Comparison of ENCODE assay signal across 8 mouse cellular contexts in the genomic region with DNA sequence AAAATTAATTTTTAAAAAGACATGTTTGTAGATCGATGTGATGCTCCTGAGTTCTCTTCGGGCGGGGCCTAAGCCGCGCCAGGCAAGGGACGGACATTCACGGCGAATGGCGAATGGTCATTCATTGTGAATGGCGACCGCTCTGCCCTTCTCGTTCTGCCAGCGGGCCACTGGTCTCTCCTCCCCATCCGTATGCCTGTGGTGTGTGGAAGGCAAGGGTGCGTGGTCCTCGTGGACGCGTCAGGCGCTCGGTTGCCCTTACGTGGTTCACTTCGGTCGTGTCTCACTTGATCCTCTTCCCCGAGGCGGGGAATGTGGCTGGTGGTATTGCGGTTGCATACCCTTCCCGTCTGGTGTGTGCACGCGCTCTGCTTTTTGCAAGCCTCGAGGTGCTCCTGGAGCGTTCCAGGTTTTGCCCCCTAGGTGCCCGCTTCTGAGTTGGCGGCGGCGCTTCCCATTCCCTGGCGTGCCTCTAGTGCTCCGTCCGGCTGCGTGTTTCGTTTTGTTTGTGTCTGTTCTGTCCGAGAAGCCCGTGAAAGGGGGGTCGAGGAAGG. TPM values are rescaled to one million over a fixed set of nuclear protein-coding genes. Genes with fewer than 3 reads are reported as not detected.
DNase-seq lines count a peak whose midpoint lies in the region; ATAC-seq lines count a peak whose summit lies in the region.

No protein-coding gene starts in this region.

- H3K9ac ChIP-seq in forebrain, embryonic 13.5 days = peak overlapping the region; percentile 48; the same call in 1 of the 2 replicates
- no peak overlapping the region for H3K9ac ChIP-seq in midbrain, embryonic 16.5 days (ENCODE audit: low read depth, low read length)

- H3K4me2 ChIP-seq in forebrain, embryonic 13.5 days = peak overlapping the region; percentile 57
- H3K4me2 ChIP-seq in midbrain, embryonic 16.5 days (ENCODE audit: low read length) = peak overlapping the region; percentile 53

- peaks cover 5% of the 10 kb centered on the region for H3K4me1 ChIP-seq in forebrain, embryonic 13.5 days
- peaks cover 7% of the 10 kb centered on the region for H3K4me1 ChIP-seq in midbrain, embryonic 16.5 days (ENCODE audit: control insufficient read depth, insufficient read depth, low read length)

- peak; percentile 35 for DNase-seq in embryo, embryonic 10 days (ENCODE audit: low spot score)
- DNase-seq in embryo, embryonic 9.5 days (ENCODE audit: extremely low spot score) = no peak
- DNase-seq in ES-CJ7 (ENCODE audit: low read depth, low spot score) (peak; percentile 33), MN1 (ENCODE audit: low spot score) (no peak)
- peak; percentile 25 to 43 for DNase-seq in kidney, postnatal 25 days
- no peak for DNase-seq in layer of hippocampus, adult 11-12 months (ENCODE audit: low spot score)

- no peak overlapping the region for H3K27ac ChIP-seq in forebrain, embryonic 13.5 days
- no peak overlapping the region for H3K27ac ChIP-seq in midbrain, embryonic 16.5 days (ENCODE audit: low read length)

- H3K36me3 ChIP-seq in forebrain, embryonic 13.5 days (ENCODE audit: poor library complexity, severe bottlenecking) = peaks cover 3% of the 10 kb centered on the region; the same call in 1 of the 2 replicates
- H3K36me3 ChIP-seq in midbrain, embryonic 16.5 days (ENCODE audit: control insufficient read depth, insufficient read depth, low read length) = no peaks in the 10 kb centered on the region

- H3K4me3 ChIP-seq in forebrain, embryonic 13.5 days = peak overlapping the region; percentile 32
- peak overlapping the region; percentile 31 for H3K4me3 ChIP-seq in midbrain, embryonic 16.5 days (ENCODE audit: low read depth, low read length)

- no peaks in the 10 kb centered on the region for H3K9me3 ChIP-seq in forebrain, embryonic 13.5 days (replicated peaks)
- H3K9me3 ChIP-seq in midbrain, embryonic 16.5 days (replicated peaks; ENCODE audit: control insufficient read depth, low read length, poor library complexity, severe bottlenecking) = no peaks in the 10 kb centered on the region

- 34% methylated on average over 43 of the region's 43 CpGs for WGBS in forebrain, embryonic 13.5 days
- 28% methylated on average over 43 of the region's 43 CpGs for WGBS in midbrain, embryonic 16.5 days

- H3K27me3 ChIP-seq in forebrain, embryonic 13.5 days = no peaks in the 10 kb centered on the region
- no peaks in the 10 kb centered on the region for H3K27me3 ChIP-seq in midbrain, embryonic 16.5 days (ENCODE audit: control insufficient read depth, insufficient read depth, low read depth, low read length)

- no peak for ATAC-seq in forebrain, embryonic 13.5 days
- no peak for ATAC-seq in midbrain, embryonic 16.5 days

RNA-seq across cellular contexts. Expression of gene Ubb, which starts 9.6 kb away (rescaled TPM):
- 4,545 and 4,559 TPM in 2 replicates for polyA plus RNA-seq in forebrain, embryonic 13.5 days (2015; fragmentation: Nextera tagmentation; extraction: Ambion mirVana)
- 4,809 and 4,815 TPM in 2 replicates for polyA plus RNA-seq in midbrain, embryonic 16.5 days (2015; fragmentation: Nextera tagmentation; extraction: Ambion mirVana)

RNA-seq across cellular contexts. Expression of gene Trpv2, which starts 13.7 kb away (rescaled TPM):
- 8.2 and 9.1 TPM in 2 replicates for polyA plus RNA-seq in forebrain, embryonic 13.5 days (2015; fragmentation: Nextera tagmentation; extraction: Ambion mirVana)
- polyA plus RNA-seq in midbrain, embryonic 16.5 days (2015; fragmentation: Nextera tagmentation; extraction: Ambion mirVana) = 43.5 and 43.7 TPM in 2 replicates

RNA-seq across cellular contexts. Expression of gene Cenpv, which starts 21.5 kb away (rescaled TPM):
- polyA plus RNA-seq in forebrain, embryonic 13.5 days (2015; fragmentation: Nextera tagmentation; extraction: Ambion mirVana) = 74.4 and 78.7 TPM in 2 replicates
- polyA plus RNA-seq in midbrain, embryonic 16.5 days (2015; fragmentation: Nextera tagmentation; extraction: Ambion mirVana) = 51.2 and 54.4 TPM in 2 replicates

Comparison
In these comparisons a context has a peak if more than half of its experiments do, and no peak if none do; other contexts are left out.
1. DNase-seq: peak in embryo, embryonic 10 days (single experiment), ES-CJ7 (single experiment) and kidney, postnatal 25 days (2 of 2); none in embryo, embryonic 9.5 days (single experiment), MN1 (single experiment) and layer of hippocampus, adult 11-12 months (single experiment).